Mouse (Mus musculus): ENCODE results near the gene Gm28230. TPM values are rescaled to one million over a fixed set of nuclear protein-coding genes. Genes with fewer than 3 reads are reported as not detected.
A peak's percentile ranks its signal among the peaks of the same experiment; 100 is the strongest.

Gene Gm28230
- polyA plus RNA-seq, 1 experiment from 2014 or later, result not detected

DNA sequence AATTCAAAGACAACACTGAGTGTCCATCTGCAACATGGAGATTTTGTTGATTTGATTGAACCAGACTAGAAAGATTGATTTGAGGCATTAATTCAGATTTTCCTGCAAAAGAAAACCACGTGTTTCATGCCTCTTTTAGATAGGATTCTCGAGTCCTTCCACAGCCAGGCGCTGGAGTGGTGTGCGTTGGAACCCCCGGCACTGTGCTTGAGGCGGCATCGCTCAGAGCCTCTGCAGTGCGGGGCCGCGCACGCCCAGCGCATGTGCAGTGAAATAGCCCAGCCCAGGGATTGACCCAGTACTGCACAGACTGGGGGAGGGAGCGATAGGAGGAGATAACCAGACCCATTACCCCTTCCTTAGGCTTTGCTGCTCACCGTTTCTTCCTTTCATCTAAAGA is 11.6 kb upstream of the Gm28230 start:
- H3K4me3 ChIP-seq (ENCODE audit: low read depth, low read length), result no peak overlapping the region
- 0% methylated on average over 14 of the region's 14 CpGs for WGBS

DNA sequence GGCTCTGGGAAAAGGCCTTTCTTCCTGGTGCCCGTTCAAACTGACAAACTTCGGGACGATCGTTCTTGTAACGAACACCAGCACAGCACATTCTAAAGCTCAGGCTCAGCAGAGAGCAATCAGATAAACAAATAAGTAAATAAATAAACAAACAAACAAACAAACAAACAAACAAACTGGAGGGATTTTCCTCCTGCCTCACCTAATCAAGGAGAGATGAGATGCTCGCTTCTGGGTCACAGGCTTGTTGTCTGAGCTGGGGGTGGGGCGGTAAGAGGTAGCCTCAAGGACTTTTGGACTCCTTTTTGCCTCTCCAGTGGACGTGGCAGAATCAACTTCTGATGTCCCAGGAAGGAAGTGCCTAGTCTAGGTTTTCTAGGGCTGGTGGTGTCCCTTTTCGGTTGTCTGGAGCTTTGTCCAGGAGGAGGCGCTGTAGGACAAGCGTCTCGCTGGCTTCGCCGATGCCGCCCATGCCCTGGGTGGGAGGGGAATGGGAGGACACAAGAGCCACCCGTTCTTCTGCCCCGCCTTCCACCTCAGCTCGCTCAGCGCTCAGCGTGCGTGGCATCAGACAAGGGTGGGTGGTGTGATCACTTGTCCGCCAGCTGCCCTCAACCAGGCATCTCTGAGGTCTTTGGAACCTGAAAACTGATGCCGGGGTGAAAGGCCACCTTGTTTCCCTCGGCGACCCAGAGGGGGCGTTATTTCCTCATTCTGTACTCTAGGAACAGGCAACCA is 10.9 kb upstream of the Gm28230 start:
- Histone ChIP-seq H3K36me3 (ENCODE audit: control insufficient read depth, insufficient read depth, low read length) (no peaks in the 10 kb centered on the region), H3K27ac (ENCODE audit: low read depth, low read length) (no peak overlapping the region), H3K4me1 (ENCODE audit: control insufficient read depth, insufficient read depth, low read length) (no peaks in the 10 kb centered on the region), H3K9ac (ENCODE audit: low read length) (no peak overlapping the region), H3K27me3 (replicated peaks; ENCODE audit: control insufficient read depth, insufficient read depth, low read length) (peaks cover 97% of the 10 kb centered on the region), H3K4me3 (ENCODE audit: low read depth, low read length) (no peak overlapping the region), H3K9me3 (replicated peaks; ENCODE audit: control insufficient read depth, low read length) (no peaks in the 10 kb centered on the region), H3K4me2 (ENCODE audit: low read length) (peak overlapping the region; percentile 34; the same call in 1 of the 2 replicates)
- DNase-seq (ENCODE audit: low spot score) (peak; percentile 90), ATAC-seq (peak; percentile 69)
- 3% methylated on average over 26 of the region's 26 CpGs for WGBS

More for the DNA sequence above, 11.6 kb upstream of the Gm28230 start:
- no peaks in the 10 kb centered on the region for H3K9me3 ChIP-seq (replicated peaks; ENCODE audit: control insufficient read depth, low read length)
- H3K4me2 ChIP-seq (ENCODE audit: low read length), result no peak overlapping the region
- peaks cover 97% of the 10 kb centered on the region for H3K27me3 ChIP-seq (replicated peaks; ENCODE audit: control insufficient read depth, insufficient read depth, low read length)
- H3K4me1 ChIP-seq (ENCODE audit: control insufficient read depth, insufficient read depth, low read length), result no peaks in the 10 kb centered on the region
- no peak for ATAC-seq
- no peak overlapping the region for H3K27ac ChIP-seq (ENCODE audit: low read depth, low read length)
- no peak for DNase-seq (ENCODE audit: low spot score)
- H3K9ac ChIP-seq (ENCODE audit: low read length), result no peak overlapping the region
- H3K36me3 ChIP-seq (ENCODE audit: control insufficient read depth, insufficient read depth, low read length), result no peaks in the 10 kb centered on the region

DNA sequence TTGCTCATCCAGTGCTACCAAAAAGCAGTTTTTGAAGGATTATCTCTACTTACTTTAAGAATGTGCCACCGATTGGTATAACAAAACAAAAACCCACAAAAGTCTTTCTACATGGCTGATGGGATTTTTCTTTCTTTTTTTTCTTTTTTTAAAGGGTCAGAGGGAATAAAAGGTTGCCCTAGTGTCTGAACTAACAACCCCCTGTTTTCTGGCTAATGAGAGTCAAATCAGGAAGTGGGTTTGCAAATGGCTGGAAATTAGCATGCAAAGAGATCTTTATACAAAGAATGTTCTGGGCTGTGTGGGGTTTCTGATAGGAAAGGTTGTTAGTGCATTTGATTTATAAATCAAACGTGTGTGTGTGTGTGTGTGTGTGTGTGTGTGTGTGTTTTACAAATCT is 6.1 kb upstream of the Gm28230 start:
- Histone ChIP-seq H3K9ac (ENCODE audit: low read length) (no peak overlapping the region), H3K27me3 (replicated peaks; ENCODE audit: control insufficient read depth, insufficient read depth, low read length) (peaks cover 99% of the 10 kb centered on the region), H3K4me3 (ENCODE audit: low read depth, low read length) (no peak overlapping the region), H3K4me1 (ENCODE audit: control insufficient read depth, insufficient read depth, low read length) (no peaks in the 10 kb centered on the region), H3K4me2 (ENCODE audit: low read length) (no peak overlapping the region), H3K9me3 (replicated peaks; ENCODE audit: control insufficient read depth, low read length) (no peaks in the 10 kb centered on the region), H3K27ac (ENCODE audit: low read depth, low read length) (no peak overlapping the region), H3K36me3 (ENCODE audit: control insufficient read depth, insufficient read depth, low read length) (no peaks in the 10 kb centered on the region)
- 6% methylated on average over 2 of the region's 2 CpGs for WGBS
- DNase-seq (ENCODE audit: low spot score) (no peak), ATAC-seq (no peak)

DNA sequence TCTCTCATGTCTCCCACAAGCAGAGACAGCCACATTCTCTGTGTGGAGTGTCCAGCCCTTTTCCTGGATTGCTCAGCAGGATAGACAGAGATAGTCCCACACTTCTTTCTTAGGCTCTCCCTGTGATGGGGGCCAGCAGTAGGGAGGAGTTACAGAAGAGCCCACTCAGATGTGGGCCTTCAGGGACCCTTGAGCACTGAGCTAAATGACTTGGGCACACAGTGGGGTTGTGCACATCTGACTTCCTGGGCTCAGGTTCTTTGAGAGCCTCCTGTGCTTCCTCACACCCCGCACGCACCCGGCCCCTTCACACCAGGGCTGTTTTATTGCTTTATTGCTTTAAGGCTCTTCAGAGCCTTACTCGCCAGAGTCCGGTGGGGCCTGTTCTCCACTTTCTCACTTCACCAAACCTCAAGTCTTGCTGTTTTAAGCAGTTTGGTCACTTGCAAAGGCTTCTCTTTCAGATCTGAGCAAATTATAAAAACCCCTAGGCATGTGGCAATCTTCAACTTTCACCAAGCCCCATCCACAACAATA is 5.5 kb upstream of the Gm28230 start:
- peaks cover 99% of the 10 kb centered on the region for H3K27me3 ChIP-seq (replicated peaks; ENCODE audit: control insufficient read depth, insufficient read depth, low read length)
- no peak overlapping the region for H3K9ac ChIP-seq (ENCODE audit: low read length)
- DNase-seq (ENCODE audit: low spot score) (no peak), ATAC-seq (no peak)
- no peak overlapping the region for H3K4me2 ChIP-seq (ENCODE audit: low read length)
- H3K4me3 ChIP-seq (ENCODE audit: low read depth, low read length), result no peak overlapping the region
- WGBS, result 3% methylated on average over 5 of the region's 5 CpGs
- H3K9me3 ChIP-seq (replicated peaks; ENCODE audit: control insufficient read depth, low read length), result no peaks in the 10 kb centered on the region
- H3K4me1 ChIP-seq (ENCODE audit: control insufficient read depth, insufficient read depth, low read length), result no peaks in the 10 kb centered on the region
- no peaks in the 10 kb centered on the region for H3K36me3 ChIP-seq (ENCODE audit: control insufficient read depth, insufficient read depth, low read length)
- H3K27ac ChIP-seq (ENCODE audit: low read depth, low read length), result no peak overlapping the region

DNA sequence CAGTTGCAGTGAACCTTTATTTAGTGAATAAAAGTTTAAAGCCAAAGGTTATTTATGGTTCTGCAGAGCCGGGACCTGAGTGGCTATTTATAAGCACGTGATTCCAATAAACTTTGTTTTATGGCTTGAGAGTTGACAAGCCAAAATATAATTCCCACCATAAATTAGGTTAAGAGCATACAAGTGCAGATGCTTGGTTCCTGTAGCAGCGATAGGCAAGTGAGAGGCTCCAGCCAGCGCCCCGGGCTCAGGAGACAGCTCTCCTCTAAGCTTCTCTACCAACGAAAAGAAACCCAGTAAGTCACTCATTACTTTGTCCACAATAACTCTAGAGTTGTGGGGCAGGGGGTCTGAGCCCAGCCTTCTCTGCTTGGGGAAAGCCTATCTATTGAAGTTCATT is 4.6 kb upstream of the Gm28230 start:
- Histone ChIP-seq H3K36me3 (ENCODE audit: control insufficient read depth, insufficient read depth, low read length) (no peaks in the 10 kb centered on the region), H3K27ac (ENCODE audit: low read depth, low read length) (no peak overlapping the region), H3K27me3 (replicated peaks; ENCODE audit: control insufficient read depth, insufficient read depth, low read length) (peaks cover 99% of the 10 kb centered on the region), H3K9ac (ENCODE audit: low read length) (no peak overlapping the region), H3K9me3 (replicated peaks; ENCODE audit: control insufficient read depth, low read length) (no peaks in the 10 kb centered on the region), H3K4me2 (ENCODE audit: low read length) (no peak overlapping the region), H3K4me3 (ENCODE audit: low read depth, low read length) (no peak overlapping the region), H3K4me1 (ENCODE audit: control insufficient read depth, insufficient read depth, low read length) (no peaks in the 10 kb centered on the region)
- no peak for ATAC-seq
- WGBS, result 3% methylated on average over 6 of the region's 6 CpGs
- no peak for DNase-seq (ENCODE audit: low spot score)

DNA sequence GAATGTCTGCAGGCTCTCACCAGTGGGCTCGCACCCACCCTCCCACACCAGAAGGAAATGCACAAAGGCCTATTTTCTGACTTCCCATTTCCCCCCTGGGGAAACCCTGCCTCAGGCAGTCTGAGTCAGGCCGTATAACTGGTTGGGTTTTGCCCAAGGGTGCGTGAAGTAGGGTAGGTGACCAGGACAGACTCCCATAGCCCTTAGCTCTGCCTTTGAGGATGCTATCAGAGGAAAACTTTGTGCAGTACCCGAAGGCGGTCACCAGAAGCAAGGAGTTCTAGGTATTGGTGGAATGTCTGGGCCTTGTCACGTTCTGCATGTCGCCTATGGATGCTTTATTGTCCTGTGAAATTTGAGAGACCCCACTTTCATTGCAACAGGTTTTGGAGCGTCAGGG is 3.6 kb upstream of the Gm28230 start:
- H3K27ac ChIP-seq (ENCODE audit: low read depth, low read length), result no peak overlapping the region
- ATAC-seq (no peak), DNase-seq (ENCODE audit: low spot score) (no peak)
- H3K36me3 ChIP-seq (ENCODE audit: control insufficient read depth, insufficient read depth, low read length), result no peaks in the 10 kb centered on the region
- H3K4me2 ChIP-seq (ENCODE audit: low read length), result no peak overlapping the region
- H3K4me3 ChIP-seq (ENCODE audit: low read depth, low read length), result no peak overlapping the region
- no peak overlapping the region for H3K9ac ChIP-seq (ENCODE audit: low read length)
- H3K9me3 ChIP-seq (replicated peaks; ENCODE audit: control insufficient read depth, low read length), result no peaks in the 10 kb centered on the region
- H3K4me1 ChIP-seq (ENCODE audit: control insufficient read depth, insufficient read depth, low read length), result no peaks in the 10 kb centered on the region
- 1% methylated on average over 8 of the region's 8 CpGs for WGBS
- peaks cover 99% of the 10 kb centered on the region for H3K27me3 ChIP-seq (replicated peaks; ENCODE audit: control insufficient read depth, insufficient read depth, low read length)

DNA sequence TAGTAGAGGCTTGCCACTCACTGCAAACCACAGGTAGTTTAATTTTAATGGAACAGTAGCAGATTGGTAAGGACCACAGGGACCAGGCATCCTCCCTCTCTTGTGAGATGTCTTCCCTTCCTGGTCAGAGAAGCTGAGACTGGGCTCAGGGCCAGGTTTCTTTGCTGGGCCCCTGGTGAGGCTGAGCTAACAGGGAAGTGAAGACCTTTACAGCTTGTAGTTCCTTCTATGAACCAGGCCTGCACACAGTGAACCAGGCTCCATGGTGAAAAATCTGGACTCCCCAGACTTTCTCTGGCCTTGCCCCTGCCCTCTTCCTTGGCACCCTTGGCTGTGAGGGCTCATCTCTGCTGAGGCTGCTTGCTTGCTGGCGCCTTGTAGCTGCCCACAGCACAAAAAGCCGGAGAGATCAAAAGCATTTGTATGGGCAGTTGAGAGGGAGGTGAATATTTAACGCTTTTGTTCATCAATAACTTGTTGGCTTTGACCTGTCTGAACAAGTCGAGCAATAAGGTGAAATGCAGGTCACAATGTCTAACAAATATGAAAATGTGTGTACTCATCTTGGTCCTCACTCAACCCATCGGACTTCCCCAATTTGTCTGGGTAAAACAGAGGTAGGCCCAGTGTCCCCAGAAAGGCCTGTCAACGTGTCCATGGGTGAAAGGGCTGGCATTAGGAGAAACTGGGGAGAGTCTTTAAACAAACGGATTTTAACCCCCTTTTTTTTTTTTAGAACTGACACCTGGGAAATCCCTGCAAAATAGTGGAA is 2.1 kb upstream of the Gm28230 start:
- Histone ChIP-seq H3K9ac (ENCODE audit: low read length) (no peak overlapping the region), H3K4me3 (ENCODE audit: low read depth, low read length) (no peak overlapping the region), H3K4me1 (ENCODE audit: control insufficient read depth, insufficient read depth, low read length) (no peaks in the 10 kb centered on the region), H3K27ac (ENCODE audit: low read depth, low read length) (no peak overlapping the region), H3K36me3 (ENCODE audit: control insufficient read depth, insufficient read depth, low read length) (no peaks in the 10 kb centered on the region), H3K4me2 (ENCODE audit: low read length) (no peak overlapping the region), H3K27me3 (replicated peaks; ENCODE audit: control insufficient read depth, insufficient read depth, low read length) (peaks cover 100% of the 10 kb centered on the region), H3K9me3 (replicated peaks; ENCODE audit: control insufficient read depth, low read length) (no peaks in the 10 kb centered on the region)
- WGBS, result 4% methylated on average over 7 of the region's 7 CpGs
- no peak for DNase-seq (ENCODE audit: low spot score)
- no peak for ATAC-seq

DNA sequence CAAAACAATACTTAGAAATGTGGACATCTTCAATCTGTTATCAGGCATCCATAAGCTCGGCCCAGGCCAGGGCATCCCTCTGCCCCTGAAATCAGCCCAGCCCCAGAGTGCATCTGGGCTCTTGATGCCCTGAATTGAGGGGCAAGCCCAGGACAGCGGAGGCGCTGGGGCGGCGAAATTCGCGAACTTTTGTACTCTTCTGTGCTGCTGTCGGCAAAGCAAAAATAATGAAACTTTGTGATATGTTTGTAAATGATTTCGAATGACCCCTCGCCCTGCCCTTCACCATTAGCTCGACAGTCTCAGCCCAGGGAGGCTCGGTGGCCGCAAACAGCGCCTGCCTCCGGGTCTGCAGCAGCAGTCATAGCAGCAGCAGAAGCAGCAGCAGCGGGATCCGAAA is 1.4 kb upstream of the Gm28230 start:
- H3K9ac ChIP-seq (ENCODE audit: low read length), result no peak overlapping the region
- no peak for ATAC-seq

More for the DNA sequence above, 1.4 kb upstream of the Gm28230 start:
- Histone ChIP-seq H3K27me3 (replicated peaks; ENCODE audit: control insufficient read depth, insufficient read depth, low read length) (peaks cover 99% of the 10 kb centered on the region), H3K9me3 (replicated peaks; ENCODE audit: control insufficient read depth, low read length) (no peaks in the 10 kb centered on the region), H3K4me3 (ENCODE audit: low read depth, low read length) (no peak overlapping the region), H3K4me1 (ENCODE audit: control insufficient read depth, insufficient read depth, low read length) (no peaks in the 10 kb centered on the region), H3K27ac (ENCODE audit: low read depth, low read length) (no peak overlapping the region), H3K4me2 (ENCODE audit: low read length) (no peak overlapping the region), H3K36me3 (ENCODE audit: control insufficient read depth, insufficient read depth, low read length) (no peaks in the 10 kb centered on the region)
- DNase-seq (ENCODE audit: low spot score), result no peak
- WGBS, result 1% methylated on average over 17 of the region's 17 CpGs

Data from forebrain, embryonic 14.5 days (tissue).